In the genomic region with DNA sequence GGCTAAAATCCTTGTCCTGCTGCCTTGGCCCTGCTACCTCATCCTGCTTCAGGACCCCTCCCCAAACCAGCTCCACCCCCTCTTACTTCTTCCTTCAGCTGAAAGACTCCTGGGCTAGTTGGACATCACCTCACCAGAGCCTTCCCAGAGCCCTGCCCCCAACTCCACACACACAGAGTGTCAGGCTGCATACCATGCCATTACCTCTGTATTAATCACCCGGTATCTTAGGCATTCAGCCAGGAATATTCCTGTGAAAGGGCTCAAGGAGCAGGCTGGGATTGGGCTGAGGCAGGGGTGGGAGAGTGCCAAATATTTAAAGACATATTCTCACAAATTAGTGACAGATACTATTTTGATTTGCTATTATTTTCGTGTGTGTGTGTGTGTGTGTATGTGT, we compare ENCODE assay signal across 23 mouse cellular contexts. TPM values are rescaled to one million over a fixed set of nuclear protein-coding genes. Genes with fewer than 3 reads are reported as not detected.
DNase-seq lines count a peak whose midpoint lies in the region; ATAC-seq lines count a peak whose summit lies in the region.
"Had no signal": no experiment of that assay in that cellular context is flagged by ENCODE, and none has a peak within 500 bp of the region (broad histone marks: within the 10 kb centered on the region; RNA-seq: fewer than 3 reads in every experiment).

No protein-coding gene starts in this region.

- ATAC-seq in heart, embryonic 12.5 days (ENCODE audit: insufficient number of reproducible peaks, low FRiP score): no peak
- ATAC-seq in limb, embryonic 13.5 days (ENCODE audit: low FRiP score, low read depth): no peak
- ATAC-seq: forebrain, embryonic 16.5 days; intestine, embryonic 15.5 days had no signal

- H3K27ac ChIP-seq in heart, embryonic 12.5 days (ENCODE audit: poor library complexity, severe bottlenecking): no peak overlapping the region
- no peak overlapping the region for H3K27ac ChIP-seq in limb, embryonic 13.5 days
- H3K27ac ChIP-seq in limb, embryonic 10.5 days: no peak overlapping the region
- H3K27ac ChIP-seq: hindbrain, embryonic 12.5 days; intestine, embryonic 15.5 days; limb, embryonic 12.5 days; liver, embryonic 14.5 days; neural tube, embryonic 15.5 days had no signal

- H3K4me2 ChIP-seq in heart, embryonic 12.5 days: no peak overlapping the region
- no peak overlapping the region for H3K4me2 ChIP-seq in limb, embryonic 13.5 days (replicated peaks)
- H3K4me2 ChIP-seq: hindbrain, embryonic 12.5 days; intestine, embryonic 15.5 days; limb, embryonic 12.5 days; neural tube, embryonic 15.5 days had no signal

- H3K36me3 ChIP-seq in heart, embryonic 12.5 days: no peaks in the 10 kb centered on the region
- H3K36me3 ChIP-seq in limb, embryonic 13.5 days: no peaks in the 10 kb centered on the region
- H3K36me3 ChIP-seq in limb, embryonic 10.5 days: no peaks in the 10 kb centered on the region
- H3K36me3 ChIP-seq: hindbrain, embryonic 12.5 days; intestine, embryonic 15.5 days; limb, embryonic 12.5 days; neural tube, embryonic 15.5 days had no signal

- WGBS in heart, embryonic 12.5 days: 36% methylated on average over 2 of the region's 2 CpGs
- WGBS in limb, embryonic 13.5 days: 41% methylated on average over 2 of the region's 2 CpGs
- 66% methylated on average over 2 of the region's 2 CpGs for WGBS in limb, embryonic 10.5 days

- H3K27me3 ChIP-seq in heart, embryonic 12.5 days (replicated peaks): no peaks in the 10 kb centered on the region
- H3K27me3 ChIP-seq in limb, embryonic 13.5 days: no peaks in the 10 kb centered on the region
- H3K27me3 ChIP-seq in limb, embryonic 10.5 days (ENCODE audit: low read depth, poor library complexity, severe bottlenecking): no peaks in the 10 kb centered on the region
- H3K27me3 ChIP-seq: hindbrain, embryonic 12.5 days; intestine, embryonic 15.5 days; limb, embryonic 12.5 days; neural tube, embryonic 15.5 days had no signal

- no peak overlapping the region for H3K9ac ChIP-seq in heart, embryonic 12.5 days
- 0 out of 2 replicates have a peak overlapping the region, but pooled peaks have one; percentile 31 for H3K9ac ChIP-seq in limb, embryonic 13.5 days
- H3K9ac ChIP-seq: hindbrain, embryonic 12.5 days; intestine, embryonic 15.5 days; limb, embryonic 12.5 days; liver, embryonic 14.5 days; neural tube, embryonic 15.5 days had no signal

- DNase-seq in heart, adult 11 months: peak; percentile 90
- DNase-seq in limb, embryonic 10.5 days (ENCODE audit: low spot score): no peak
- peak; percentile 55 for DNase-seq in MN1 (ENCODE audit: low spot score)
- DNase-seq in kidney, postnatal 25 days: peak; percentile 37 to 63
- DNase-seq in adrenal gland, adult 18-20 months (ENCODE audit: low spot score in 2 of 2): no peak
- DNase-seq in cerebellum, postnatal 14 days: no peak
- DNase-seq: B cell, adult 2 months; cerebellum, postnatal 25 days; midbrain, embryonic 14.5 days; right cerebral cortex, postnatal 4 days had no signal

- no peak overlapping the region for H3K4me3 ChIP-seq in heart, embryonic 12.5 days
- H3K4me3 ChIP-seq in limb, embryonic 13.5 days: no peak overlapping the region
- H3K4me3 ChIP-seq in limb, embryonic 10.5 days: no peak overlapping the region
- H3K4me3 ChIP-seq: erythroblast, embryonic 14.5 days; hindbrain, embryonic 12.5 days; intestine, embryonic 15.5 days; limb, embryonic 12.5 days; myocyte; neural tube, embryonic 15.5 days had no signal

- H3K9me3 ChIP-seq in heart, embryonic 12.5 days (replicated peaks): no peaks in the 10 kb centered on the region
- H3K9me3 ChIP-seq in limb, embryonic 13.5 days: no peaks in the 10 kb centered on the region
- H3K9me3 ChIP-seq in limb, embryonic 10.5 days (replicated peaks): no peaks in the 10 kb centered on the region
- H3K9me3 ChIP-seq: hindbrain, embryonic 12.5 days; intestine, embryonic 15.5 days; limb, embryonic 12.5 days; neural tube, embryonic 15.5 days had no signal

- H3K4me1 ChIP-seq in heart, embryonic 12.5 days (replicated peaks): peaks cover 31% of the 10 kb centered on the region
- peaks cover 32% of the 10 kb centered on the region for H3K4me1 ChIP-seq in limb, embryonic 13.5 days
- peaks cover 22% of the 10 kb centered on the region for H3K4me1 ChIP-seq in limb, embryonic 10.5 days

RNA-seq across cellular contexts. Expression of gene Ssh1, which starts 2.8 kb away (rescaled TPM):
- 19.0 and 21.4 TPM in 2 replicates for polyA plus RNA-seq in heart, embryonic 12.5 days (2016; fragmentation: Nextera tagmentation; extraction: Ambion mirVana)
- polyA plus RNA-seq in limb, embryonic 13.5 days (2015; fragmentation: Nextera tagmentation; extraction: Ambion mirVana): 15.9 and 18.7 TPM in 2 replicates
- polyA plus RNA-seq in limb, embryonic 10.5 days (2016; fragmentation: Nextera tagmentation; extraction: Ambion mirVana): 13.6 and 16.4 TPM in 2 replicates
- total RNA-seq in adrenal gland, adult 18-20 months (2021): 10 to 100 TPM; 15.0 to 15.5 TPM

RNA-seq across cellular contexts. Expression of gene Dao, which starts 7.0 kb away (rescaled TPM):
- not detected in 2 replicates for polyA plus RNA-seq in heart, embryonic 12.5 days (2016; fragmentation: Nextera tagmentation; extraction: Ambion mirVana)
- polyA plus RNA-seq in limb, embryonic 13.5 days (2015; fragmentation: Nextera tagmentation; extraction: Ambion mirVana): not detected in 2 replicates
- not detected in 2 replicates for polyA plus RNA-seq in limb, embryonic 10.5 days (2016; fragmentation: Nextera tagmentation; extraction: Ambion mirVana)
- under 1 TPM in 1 of 2 experiments, not detected in 1; 0.20 TPM for total RNA-seq in adrenal gland, adult 18-20 months (2021)
- total RNA-seq: gastrocnemius, adult 18-20 months; left cerebral cortex, adult 18-20 months had no signal
- polyA plus RNA-seq: erythroblast, embryonic 14.5 days; forebrain, embryonic 16.5 days; heart, postnatal 0 days; hindbrain, embryonic 12.5 days; limb, embryonic 12.5 days; liver, embryonic 14.5 days; midbrain, embryonic 14.5 days; myocyte; neural tube, embryonic 15.5 days had no signal

Comparison
In these comparisons a context has a peak if more than half of its experiments do, and no peak if none do; other contexts are left out.
1. DNase-seq: peak in heart, adult 11 months (single experiment), MN1 (single experiment) and kidney, postnatal 25 days (2 of 2); none in limb, embryonic 10.5 days (single experiment), adrenal gland, adult 18-20 months (0 of 2) and cerebellum, postnatal 14 days (0 of 2).